Mouse (Mus musculus) hematopoietic stem cell, adult 5-6 weeks (primary cell): ENCODE data around the gene Dph3. TPM values are rescaled to one million over a fixed set of nuclear protein-coding genes. Genes with fewer than 3 reads are reported as not detected.
"Not testable (repeated sequence)": the region's sequence is repeated elsewhere in the genome, so short reads cannot be mapped to it uniquely, and the experiment has no call there.

Source experiments
- ATAC-seq, 2 experiments: fragments of 125-278 bp in 1 of 2; replicated peaks in 1 of 2; 2 replicates each; pipeline ENCODE4 v1.8.0; 2016 to 2017; ENCODE audit warnings: inconsistent platforms in 2 of 2, mild to moderate bottlenecking in 2 of 2, moderate number of reproducible peaks in 2 of 2, low read depth in 1 of 2, moderate TSS enrichment in 1 of 2; ENCODE audit not compliant: low FRiP score in 2 of 2, poor library complexity in 2 of 2, severe bottlenecking in 2 of 2, insufficient read depth in 1 of 2, low TSS enrichment in 1 of 2
- total RNA-seq: library from RNA; stranded (forward); fragments of 172-1452, 232-1000 nt; gene quantifications from 2 replicates; pipeline ENCODE4 v1.2.3, GENCODE M21; 2017

Dph3 gene
- total RNA-seq, 1 experiment from 2014 or later, result 36.6 TPM

DNA sequence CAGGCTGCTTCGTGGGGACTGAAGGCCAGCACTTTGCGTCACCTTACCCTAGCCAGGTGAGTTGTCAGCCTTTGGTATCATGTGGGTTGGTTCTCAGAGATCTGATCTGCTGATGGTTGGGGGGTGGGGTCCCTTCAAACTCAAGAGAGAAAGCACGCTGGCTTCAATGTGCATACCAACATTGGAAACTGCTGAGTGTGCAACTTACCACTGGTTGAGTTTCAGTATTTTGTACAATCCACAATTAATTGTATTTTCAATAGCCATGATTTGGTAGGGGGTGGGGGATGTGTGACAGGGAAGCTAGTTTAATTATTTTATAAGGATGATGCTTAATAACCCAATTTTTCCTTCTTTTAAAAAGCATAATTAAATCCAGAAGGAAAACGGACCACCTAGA lies 6.2 kb upstream of the Dph3 start:
- ATAC-seq, result no peak

DNA sequence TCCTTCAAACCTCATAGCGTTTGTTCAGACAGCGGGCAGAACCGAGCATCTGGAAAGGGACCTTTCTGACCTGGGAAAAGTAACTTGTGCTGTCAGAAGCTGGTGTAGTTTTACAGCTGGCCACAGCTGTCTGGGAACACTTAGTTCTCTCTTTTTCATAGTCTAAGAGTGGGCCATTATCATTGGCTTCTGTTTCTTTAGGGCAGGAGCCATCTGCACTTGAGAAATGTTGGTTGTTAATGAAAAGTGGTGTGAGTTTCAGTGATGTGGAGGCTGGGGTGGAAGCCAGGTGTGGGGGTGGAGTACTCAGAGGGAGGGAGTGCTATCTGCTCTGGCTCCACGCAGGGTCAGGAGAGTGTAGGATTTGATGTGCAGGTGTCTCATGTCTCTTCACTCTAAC lies 5.6 kb upstream of the Dph3 start:
- no peak for ATAC-seq

DNA sequence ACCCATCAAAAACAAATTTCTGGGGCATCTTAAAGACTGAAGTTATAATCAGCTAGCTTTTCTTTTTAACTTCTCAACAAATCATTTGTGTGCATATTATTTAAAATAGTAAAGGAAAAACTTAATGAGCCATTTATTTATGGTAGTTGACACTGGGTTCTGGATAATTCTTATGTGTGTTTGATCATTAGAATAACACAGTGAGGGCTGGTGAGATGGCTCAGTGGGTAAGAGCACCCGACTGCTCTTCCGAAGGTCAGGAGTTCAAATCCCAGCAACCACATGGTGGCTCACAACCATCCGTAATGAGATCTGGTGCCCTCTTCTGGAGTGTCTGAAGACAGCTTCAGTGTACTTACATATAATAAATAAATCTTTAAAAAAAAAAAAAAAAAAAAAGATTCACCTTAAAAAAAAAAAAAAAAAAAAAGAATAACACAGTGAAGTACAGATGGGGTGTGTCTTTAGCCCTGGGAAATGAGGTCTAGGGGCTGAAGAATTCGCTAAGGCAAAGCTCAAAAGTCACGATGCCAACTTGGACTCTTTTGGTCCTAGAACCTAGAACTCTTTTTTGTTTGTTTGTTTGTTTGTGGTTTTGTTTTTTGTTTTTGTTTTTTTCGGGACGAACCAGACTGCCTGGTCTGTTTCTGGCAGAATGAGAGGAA lies 2.2 kb upstream of the Dph3 start:
- not testable (repeated sequence) for ATAC-seq

DNA sequence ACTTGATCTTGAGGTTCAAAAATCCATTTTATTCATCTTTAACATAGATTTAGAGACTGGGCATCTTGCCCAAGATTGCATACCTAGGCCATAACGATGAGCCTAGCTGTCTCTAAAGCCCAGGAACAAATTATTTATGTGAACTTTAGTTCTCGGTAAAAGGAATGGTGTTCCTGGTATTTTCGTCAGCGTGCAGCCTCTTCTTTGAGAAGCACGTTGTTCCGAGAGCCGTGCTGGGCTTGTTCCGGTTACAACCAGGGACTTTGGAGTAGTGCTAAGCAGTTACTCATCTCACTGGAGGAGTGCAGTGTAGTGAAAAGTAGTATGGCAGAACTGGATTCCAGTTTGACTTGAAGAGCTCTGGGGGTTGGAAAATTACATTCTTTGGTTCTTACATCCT lies 697 bp upstream of the Dph3 start:
- no peak for ATAC-seq

DNA sequence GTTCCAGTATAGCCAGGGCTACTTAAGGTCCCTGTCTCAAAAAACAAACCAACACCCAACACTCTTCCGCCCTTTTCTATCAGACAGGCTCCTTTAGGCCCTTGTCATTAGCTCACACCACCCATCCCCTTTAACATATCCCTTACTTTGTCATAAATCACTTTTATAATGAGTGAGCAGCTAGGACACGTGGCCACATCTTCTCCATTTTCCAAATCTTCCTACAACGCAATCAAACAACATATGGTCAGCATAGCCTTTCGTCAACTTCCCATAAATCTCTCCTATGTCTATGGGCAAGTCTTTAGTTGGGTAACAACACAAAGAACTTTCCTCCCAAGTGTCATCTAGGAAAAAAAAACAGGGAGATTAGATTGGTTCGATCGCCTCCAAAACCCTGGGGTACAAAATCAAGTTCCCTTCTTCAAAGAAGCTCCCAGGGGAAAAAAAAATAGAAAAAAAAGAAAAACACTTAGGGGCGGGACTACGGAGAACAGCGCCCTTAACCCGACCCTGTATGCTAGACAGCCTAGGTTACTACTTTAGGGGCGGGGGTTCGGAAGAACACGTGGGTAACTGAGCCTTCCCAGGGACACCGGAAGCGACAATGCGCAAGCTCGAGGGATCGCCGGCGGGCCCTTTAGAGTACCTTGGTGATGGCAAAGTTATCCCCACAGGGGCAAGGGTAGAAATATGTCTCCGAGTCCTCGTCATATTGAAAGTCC lies 606 bp downstream of the Dph3 start, which contains the start of gene Oxnad1:
Oxnad1 (plus strand) TSS at position 614 of the 725 bp plus-strand sequence.
- peak; percentile 85 to 88 for ATAC-seq

DNA sequence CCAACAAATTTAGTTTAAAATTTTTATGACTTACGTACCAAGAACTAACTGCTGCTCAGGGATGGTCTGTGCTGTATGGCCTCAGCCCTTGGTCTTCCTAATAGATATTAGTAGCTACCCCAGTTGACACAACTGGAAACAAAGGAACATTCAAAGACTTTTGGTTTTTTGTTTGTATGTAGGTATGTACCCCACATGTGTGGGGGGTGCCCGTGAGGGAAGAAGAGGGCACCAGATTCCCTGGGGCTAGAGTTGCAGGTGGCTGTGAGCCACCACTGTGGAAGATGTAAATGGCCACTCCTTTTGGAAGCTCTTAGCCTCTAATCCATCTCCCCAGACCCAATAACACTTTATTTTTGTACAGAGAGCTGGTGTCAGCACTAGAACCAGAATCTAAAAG lies 2.1 kb downstream of the Dph3 start:
- no peak for ATAC-seq

DNA sequence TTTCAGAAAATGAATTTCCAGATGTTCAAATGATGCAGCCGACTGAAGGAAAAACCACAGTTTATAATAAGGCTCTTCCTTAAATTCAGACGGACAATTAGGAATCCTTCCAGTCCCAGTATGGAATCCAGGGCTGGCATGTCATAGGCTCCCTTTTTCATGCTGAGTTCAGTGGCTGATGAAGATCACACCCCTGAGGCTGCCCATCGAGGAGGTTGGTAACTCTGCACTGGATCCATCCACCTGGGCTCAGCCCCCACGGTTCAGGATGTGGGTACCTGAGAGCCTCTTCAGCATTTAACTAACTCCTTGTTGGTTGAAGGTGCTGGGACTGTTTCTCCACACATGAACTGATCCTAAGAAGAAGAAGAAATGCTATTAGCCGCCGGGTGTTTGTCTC lies 2.6 kb downstream of the Dph3 start:
- no peak for ATAC-seq

DNA sequence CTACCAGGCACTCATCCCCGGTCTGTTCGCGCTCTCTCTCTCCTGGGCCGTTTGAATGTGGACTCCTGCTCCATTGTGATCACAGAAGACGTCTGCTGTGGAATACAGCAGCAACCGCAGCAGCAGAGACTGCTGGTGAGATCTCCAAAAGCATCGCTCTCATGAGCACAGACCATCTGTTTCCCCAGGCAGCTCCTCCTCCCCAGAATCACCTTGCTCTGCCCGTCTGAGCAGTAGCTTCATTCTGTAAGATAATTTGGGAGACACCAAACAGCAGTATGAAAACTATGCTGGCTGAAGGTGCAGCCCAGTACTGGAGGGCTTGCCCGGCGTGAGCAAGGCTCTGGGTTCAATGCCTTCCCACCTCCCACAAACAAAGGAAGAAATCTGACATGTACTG lies 4.5 kb downstream of the Dph3 start:
- ATAC-seq, result no peak

DNA sequence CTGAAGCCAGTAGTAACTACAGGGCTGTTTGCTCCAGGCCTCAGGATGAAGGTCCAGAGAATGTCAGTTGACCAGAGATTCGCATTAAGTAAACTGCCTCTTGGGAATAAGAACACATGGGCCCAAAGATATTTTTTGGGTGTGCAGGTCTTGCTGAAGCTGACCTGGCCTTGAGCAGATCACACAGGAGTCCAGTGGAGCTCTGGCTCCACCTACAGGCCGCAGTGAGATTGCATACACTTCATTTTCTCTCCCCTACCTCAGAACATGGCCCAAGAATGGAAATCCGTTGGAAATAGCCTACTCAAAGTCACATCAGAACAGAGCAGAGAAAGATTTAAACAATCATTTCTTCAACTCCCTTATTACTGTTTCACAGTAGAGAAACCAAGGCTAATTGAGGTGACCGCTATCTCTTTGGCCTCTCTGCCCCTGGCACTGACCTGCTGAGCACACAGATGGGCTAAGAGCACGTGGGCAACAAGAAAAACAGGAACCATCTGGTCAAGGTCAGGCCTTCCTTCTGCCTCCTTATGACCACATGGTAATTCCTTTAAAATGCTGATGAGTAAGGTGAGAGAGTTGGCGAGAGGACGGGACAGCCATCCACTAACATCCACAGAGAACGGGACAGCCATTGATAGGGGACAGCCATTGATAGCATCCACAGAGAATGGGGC lies 8.5 kb downstream of the Dph3 start:
- ATAC-seq, result peak; percentile 73; a peak in 3 of 4 replicates

DNA sequence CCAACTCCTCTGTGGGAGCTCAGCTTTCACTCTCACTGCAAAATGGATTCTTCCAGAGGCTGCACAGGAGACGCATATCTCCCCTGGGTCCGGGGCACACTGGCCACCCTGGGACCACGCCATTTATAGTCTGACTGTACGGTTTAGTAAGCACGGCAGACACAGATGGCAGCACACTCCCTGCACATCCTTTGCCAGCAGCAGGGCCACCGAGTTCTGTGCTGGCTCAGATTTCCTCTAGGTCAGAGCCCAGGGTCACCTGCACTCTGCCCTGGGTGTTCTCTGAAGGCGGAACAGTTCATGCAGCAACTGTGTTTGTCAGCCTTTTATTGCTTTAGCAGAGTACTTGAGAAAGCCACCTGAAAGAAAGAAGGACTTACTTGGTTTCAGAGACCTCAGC lies 11.6 kb downstream of the Dph3 start:
- no peak for ATAC-seq

DNA sequence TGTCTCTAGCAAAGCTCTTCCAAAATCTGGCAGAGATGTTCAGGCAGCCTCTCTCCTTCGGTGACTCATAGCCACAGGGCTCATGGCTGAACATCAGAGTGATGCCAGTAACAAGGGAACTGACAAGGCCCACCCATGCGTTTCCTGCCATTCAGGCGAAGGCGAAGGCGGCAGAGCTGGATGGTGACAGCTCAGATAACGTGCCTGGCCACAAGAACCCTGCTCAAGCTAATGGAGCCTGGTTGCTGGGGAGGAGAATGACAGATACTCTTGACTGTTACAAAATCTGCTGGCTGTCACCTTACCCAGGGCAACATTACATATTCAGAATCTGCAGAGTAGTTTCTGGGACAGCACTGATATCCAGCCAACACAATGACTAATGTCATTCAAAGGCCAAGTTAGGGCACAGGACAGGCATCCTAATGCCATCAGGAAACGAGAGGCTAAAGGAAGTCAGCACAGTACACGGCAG lies 12.3 kb downstream of the Dph3 start:
- ATAC-seq, result peak; percentile 65 to 79

DNA sequence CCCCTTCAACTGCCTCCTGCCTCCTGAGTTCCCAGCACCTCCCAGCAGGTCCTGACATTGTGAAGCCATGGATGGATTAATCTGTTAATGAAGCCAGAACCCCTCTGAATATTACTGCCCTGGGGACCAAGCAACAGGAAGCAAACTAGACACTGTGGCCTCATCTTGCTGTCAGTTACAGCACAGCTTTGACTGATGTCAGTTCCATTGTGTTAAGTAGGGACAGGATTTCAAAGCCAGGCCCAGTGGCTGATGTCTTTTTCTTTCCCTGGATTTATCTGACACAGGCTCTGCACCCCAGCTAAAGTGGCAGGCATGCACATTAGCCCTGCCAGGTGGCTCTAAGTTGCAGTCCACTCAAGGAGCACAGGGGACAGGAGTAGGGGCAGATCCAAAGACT lies 12.7 kb downstream of the Dph3 start:
- no peak for ATAC-seq

DNA sequence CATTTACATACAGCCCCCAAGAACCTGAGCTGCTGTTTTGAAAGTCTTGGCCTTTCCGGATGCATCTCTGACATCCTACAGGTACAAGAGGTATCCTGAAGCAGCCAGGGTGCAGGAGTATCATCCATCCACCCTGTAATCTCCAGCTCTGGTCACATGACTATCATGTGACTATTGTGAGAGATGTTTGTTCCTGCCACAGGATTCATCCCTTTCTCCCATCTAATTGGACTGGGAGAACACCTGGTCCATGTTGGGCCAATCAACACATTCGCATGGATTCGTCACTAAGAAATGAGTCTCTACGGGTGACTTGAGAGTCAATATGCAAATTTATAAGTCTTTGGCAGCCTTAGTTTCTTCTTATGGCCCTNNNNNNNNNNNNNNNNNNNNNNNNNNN lies 24.1 kb downstream of the Dph3 start:
- no peak for ATAC-seq

DNA sequence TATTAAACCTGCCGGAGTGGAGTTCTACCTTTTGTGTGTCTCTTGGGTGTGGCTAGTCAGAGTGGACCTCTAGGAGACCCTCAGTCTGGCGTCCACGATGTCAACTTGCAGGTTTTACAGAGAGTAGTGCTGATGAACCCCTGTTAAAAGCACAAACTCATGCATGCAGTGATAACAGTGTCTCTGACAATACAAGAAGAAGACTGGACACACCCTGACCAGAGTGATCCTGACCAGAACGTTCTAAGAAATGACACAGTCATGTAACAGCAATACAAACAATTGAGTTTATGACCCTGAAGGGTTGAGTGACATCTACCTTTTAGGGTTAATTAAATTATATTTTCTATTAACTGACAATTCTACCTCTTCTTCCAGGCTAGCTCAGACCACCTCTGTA lies 27.9 kb downstream of the Dph3 start:
- ATAC-seq, result no peak

DNA sequence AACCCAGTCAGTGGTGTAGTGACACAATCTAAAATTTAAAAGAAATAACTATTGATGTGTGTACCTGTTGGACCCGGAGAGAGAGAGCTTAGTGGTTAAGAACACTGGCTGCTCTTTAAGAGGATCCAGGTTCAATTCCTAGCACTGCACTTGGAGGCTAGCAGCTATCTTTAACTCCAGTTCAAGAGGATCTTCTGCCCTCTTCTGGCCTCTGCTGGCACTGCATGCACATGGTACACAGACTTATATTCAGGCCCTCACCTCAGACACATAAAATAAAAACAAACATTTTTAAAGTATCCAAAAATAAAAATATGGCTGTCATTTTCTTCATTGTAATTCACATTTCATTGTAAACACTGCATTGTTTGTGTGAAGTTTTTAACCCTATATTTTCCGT lies 28.9 kb downstream of the Dph3 start:
- ATAC-seq, result no peak

DNA sequence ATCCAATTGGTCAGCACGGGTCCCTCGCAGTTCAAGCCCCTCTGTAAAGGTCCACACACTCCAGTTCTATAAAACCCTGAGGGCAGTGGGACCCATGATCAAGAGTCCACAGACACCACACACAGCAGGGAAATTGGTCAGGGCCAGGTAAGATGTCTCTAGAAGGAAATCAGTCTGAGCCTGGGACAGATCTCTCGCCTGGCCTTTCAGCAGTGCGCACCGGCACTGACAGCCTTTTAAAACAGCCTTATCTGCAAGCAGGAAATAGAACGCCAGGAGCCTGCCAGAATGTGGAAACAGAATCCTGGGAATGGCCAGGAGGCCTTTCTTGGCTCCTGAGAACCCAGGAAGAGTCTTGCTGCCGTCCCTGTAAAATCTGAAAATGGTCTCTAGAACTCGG lies 29.7 kb downstream of the Dph3 start:
- ATAC-seq, result no peak

DNA sequence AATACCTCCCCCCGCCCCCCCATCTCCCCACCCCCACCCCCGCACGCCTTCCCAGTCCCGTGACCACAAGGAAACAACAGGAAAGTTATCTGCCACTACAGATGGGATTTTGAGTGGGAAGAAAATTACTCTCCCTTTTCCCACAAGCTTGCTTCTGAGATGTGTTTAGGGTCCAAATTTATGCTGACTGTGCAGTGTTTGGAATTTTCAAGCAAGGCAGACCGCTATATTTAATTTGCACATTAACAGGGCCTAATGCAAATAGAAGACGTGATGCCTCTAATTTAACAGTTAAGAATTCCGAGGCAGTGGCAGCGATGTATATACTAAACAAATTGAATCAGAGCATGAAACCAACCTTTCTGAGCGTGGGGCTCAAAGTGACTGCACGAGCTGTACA lies 30.7 kb downstream of the Dph3 start:
- no peak for ATAC-seq

DNA sequence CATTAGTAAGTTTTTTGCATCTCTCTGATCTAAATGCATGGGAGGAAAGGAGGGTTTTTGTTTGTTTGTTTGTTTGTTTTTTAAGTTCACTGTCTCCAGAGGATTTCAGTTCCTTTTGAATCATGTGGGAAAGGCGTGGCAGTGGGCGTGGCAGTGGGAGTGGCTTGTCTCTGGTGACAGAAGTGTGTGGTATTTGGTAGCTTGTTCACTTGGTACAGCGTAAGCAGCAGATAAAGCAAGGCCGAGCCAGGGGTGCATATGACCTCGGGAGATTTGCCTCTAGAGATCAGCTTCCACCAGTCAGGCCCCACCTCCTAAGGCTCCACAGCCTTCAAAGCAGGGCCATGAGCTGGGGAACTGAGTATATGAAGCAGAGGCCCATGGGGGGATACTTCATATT lies 31.6 kb downstream of the Dph3 start:
- no peak for ATAC-seq
